Mouse (Mus musculus) CD4-positive, CD25-positive, alpha-beta regulatory T cell, adult 9 weeks (primary cell): ENCODE results near the gene Smco1. TPM values are rescaled to one million over a fixed set of nuclear protein-coding genes. Genes with fewer than 3 reads are reported as not detected.

Experiments
- polyA plus RNA-seq: library from polyadenylated mRNA; unstranded; fragments of 100-300 nt; shearing (Covaris generic); gene quantifications from one replicate; pipeline ENCODE4 v1.2.1, GENCODE M21; 2017

Gene Smco1
- polyA plus RNA-seq, result not detected

DNA sequence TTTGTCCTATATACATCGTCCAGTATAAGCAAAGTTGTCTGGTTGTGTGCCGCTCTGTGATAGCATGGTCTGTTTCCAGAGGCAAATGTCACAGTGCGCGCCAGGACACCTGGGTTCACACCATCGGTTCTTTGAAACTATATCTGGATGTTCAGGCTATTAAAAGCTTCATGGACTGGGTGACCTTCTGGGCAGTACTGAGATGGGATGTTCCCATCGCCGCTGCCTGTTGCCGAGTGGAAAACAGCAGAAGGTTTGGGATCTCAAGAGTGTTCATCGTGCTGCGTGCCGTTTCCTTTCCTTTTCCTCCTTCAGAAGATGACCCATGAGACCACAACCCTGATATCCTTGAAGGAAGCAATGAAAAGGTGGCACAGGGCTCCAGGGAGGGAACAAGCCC, at the start of gene Smco1:
Smco1 (plus strand) TSS at position 178 of the 400 bp plus-strand sequence.

DNA sequence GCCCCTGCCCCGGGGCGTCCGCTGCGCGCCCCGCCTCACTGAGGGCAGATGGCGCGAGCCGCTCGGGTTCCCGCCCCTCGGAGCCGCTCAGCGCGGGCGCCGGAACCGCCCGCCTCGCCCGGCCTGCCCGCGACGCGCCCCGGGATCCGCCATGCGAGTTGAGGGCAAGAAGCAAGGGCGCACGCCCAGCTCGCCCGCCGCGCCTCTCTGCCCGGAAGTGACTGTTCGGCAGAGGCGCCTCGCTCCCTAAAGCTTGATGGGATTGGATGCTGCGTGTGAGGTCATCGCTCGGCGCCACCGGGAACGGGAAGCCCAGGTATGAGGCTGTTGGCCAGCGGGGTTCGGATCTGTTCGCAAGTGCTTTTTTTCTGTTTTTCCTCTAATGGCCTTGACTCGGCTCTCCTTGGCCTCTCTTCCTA, 24.3 kb upstream of the Smco1 start, which contains the start of the genes Fbxo45 and Wdr53:
Fbxo45 (minus strand) TSS at position 207 of the 419 bp plus-strand sequence.
Wdr53 (plus strand) TSS at position 276 of the 419 bp plus-strand sequence.

DNA sequence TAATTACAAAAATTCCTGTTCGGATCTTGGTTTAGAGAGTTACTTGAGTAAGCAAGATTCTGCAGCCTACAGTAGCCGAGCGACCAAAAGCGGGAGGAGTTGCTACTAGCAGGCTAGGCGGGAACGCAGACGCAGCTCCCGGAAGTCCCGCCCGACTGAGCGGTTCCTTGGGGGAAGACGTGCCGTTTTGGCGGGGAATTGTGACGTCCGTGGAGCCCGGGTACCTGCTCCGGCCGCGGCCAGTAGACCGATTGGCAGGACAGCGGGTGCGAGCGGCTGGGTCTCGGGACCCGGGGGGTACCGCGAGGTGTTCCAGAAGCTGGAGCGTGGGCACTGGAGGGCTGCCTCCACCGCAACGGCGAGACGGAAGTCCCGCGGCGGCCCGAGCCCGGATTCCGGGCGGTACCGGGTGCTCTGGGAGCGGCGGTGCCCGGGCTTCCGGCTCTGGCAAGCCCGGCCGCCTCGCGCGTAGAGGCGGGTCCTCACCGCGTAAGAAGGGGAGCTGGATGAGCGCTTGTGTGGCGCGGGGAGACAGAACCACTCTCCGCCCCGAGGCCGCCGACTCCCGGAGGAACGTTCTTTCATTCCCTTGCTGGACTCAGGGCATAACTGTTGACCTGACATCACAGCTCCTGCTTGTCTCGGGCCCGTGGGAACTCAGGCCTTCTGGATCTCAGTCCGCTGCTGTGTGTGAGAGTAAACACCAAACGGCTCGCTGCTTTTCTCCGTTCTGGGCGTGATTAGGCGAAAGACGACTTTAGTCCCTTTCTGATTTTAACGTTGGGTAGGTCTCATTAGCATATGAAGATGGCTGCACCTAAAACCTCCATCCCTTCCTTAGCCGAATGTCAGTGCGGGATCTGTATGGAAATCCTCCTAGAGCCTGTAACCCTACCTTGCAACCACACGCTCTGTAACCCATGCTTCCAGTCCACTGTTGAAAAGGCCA, 6.3 kb downstream of the Smco1 start, which contains the start of gene Rnf168:
Rnf168 (plus strand) TSS at position 152 of the 949 bp plus-strand sequence.

Other genes starting within 250 kb of the Smco1 start
- 58.9 TPM for gene Pak2, start 192.1 kb upstream of the Smco1 start, polyA plus RNA-seq
- gene Pigx, start 171.7 kb upstream of the Smco1 start, polyA plus RNA-seq, result 91.0 TPM
- 44.3 TPM for gene Cep19, start 171.7 kb upstream of the Smco1 start, polyA plus RNA-seq
- gene Nrros, start 105.9 kb upstream of the Smco1 start, polyA plus RNA-seq, result 120 TPM
- gene Bex6, start 91.6 kb upstream of the Smco1 start, polyA plus RNA-seq, result not detected
- gene Fbxo45, start 24.3 kb upstream of the Smco1 start, polyA plus RNA-seq, result 2.5 TPM
- gene Wdr53, start 24.2 kb upstream of the Smco1 start, polyA plus RNA-seq, result 25.0 TPM
- gene Rnf168, start 6.0 kb downstream of the Smco1 start, polyA plus RNA-seq, result 12.3 TPM
- gene Ubxn7, start 60.8 kb downstream of the Smco1 start, polyA plus RNA-seq, result 33.3 TPM
- gene Tm4sf19, start 129.0 kb downstream of the Smco1 start, polyA plus RNA-seq, result not detected
- 4.4 TPM for gene Tctex1d2, start 148.2 kb downstream of the Smco1 start, polyA plus RNA-seq
- gene Pcyt1a, start 159.5 kb downstream of the Smco1 start, polyA plus RNA-seq, result 15.5 TPM
- 0.15 TPM for gene Slc51a, start 216.4 kb downstream of the Smco1 start, polyA plus RNA-seq
- gene Zdhhc19, start 224.8 kb downstream of the Smco1 start, polyA plus RNA-seq, result not detected